Mouse (Mus musculus): ENCODE measurements around the gene Trove2. TPM values are rescaled to one million over a fixed set of nuclear protein-coding genes. Genes with fewer than 3 reads are reported as not detected.
A peak's percentile ranks its signal among the peaks of the same experiment; 100 is the strongest.
"Not testable (repeated sequence)": the region's sequence is repeated elsewhere in the genome, so short reads cannot be mapped to it uniquely, and the experiment has no call there.

The Trove2 gene
- polyA plus RNA-seq, 1 experiment from 2014 or later, result 8.9 TPM

DNA sequence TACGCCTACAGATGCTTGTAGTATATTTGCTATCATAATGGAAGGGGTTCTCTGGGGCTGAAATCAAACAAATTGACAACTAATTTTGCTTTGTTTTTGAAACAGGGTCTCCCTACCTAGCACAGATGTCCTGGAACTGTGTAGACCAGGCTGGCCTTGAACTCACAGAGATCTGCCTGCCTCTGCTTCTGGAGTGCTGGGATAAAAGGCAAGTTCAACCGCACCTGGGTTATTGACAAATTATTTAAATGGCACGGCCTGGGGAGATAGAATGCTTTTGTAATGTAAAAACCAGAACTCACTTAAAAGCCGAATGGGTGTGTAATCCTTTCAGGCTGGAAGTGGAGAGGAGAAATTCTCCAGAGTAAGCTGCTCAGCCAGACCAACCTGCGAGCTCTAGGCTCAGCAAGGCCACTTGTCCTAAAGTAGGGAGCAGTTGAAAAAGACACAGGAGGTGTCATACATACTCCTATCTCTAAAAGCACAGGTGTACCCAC lies 42.9 kb downstream of the Trove2 start:
- H3K4me1 ChIP-seq (replicated peaks; ENCODE audit: control insufficient read depth, insufficient read depth), result no peaks in the 10 kb centered on the region
- 72% methylated on average over 5 of the region's 5 CpGs for WGBS
- TF ChIP-seq EP300 (optimal IDR thresholded peaks at IDR 0.05), result no peak

DNA sequence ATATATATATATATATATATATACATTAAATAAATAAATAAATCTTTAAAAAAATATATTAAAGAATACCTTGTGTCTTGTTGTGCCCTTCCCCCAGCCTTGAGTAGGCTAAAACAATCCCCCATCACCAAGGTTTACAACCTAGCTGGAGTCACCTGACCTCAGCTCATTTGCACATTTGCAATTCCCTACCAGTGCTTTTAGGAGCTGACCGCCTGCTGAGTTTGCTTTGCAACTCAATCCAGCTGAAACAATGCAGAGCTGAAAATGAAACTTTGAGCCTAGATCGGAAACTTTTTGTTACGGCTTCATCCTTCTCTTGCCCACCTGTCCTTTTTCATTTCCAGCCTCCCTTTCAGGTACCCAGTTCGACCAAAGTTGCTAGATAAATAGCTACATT lies 45.2 kb downstream of the Trove2 start:
- 62% methylated on average over 4 of the region's 4 CpGs for WGBS
- no peak overlapping the region for H3K27ac ChIP-seq (replicated peaks)
- TF ChIP-seq CTCF (IDR thresholded peaks at IDR 0.05; ENCODE audit: low read depth) (no peak), EP300 (optimal IDR thresholded peaks at IDR 0.05) (no peak)
- ATAC-seq (ENCODE audit: low FRiP score, low TSS enrichment), result no peak
- H3K4me2 ChIP-seq (replicated peaks; ENCODE audit: low read depth), result no peak overlapping the region
- H3K4me3 ChIP-seq (ENCODE audit: low read depth, low read length), result no peak overlapping the region
- no peaks in the 10 kb centered on the region for H3K27me3 ChIP-seq (ENCODE audit: control insufficient read depth, insufficient read depth, low read length)
- no peaks in the 10 kb centered on the region for H3K9me3 ChIP-seq (ENCODE audit: control insufficient read depth, low read length)
- H3K36me3 ChIP-seq (ENCODE audit: control insufficient read depth, insufficient read depth, low read length), result no peaks in the 10 kb centered on the region
- DNase-seq (ENCODE audit: low spot score), result no peak
- no peak overlapping the region for H3K9ac ChIP-seq (ENCODE audit: low read length)
- H3K4me1 ChIP-seq (replicated peaks; ENCODE audit: control insufficient read depth, insufficient read depth), result no peaks in the 10 kb centered on the region

More for the DNA sequence above, 42.9 kb downstream of the Trove2 start:
- H3K4me3 ChIP-seq (ENCODE audit: low read depth, low read length), result no peak overlapping the region
- H3K9me3 ChIP-seq (ENCODE audit: control insufficient read depth, low read length), result no peaks in the 10 kb centered on the region
- H3K9ac ChIP-seq (ENCODE audit: low read length), result no peak overlapping the region
- no peak overlapping the region for H3K27ac ChIP-seq (replicated peaks)
- no peak for ATAC-seq (ENCODE audit: low FRiP score, low TSS enrichment)
- no peak overlapping the region for H3K4me2 ChIP-seq (replicated peaks; ENCODE audit: low read depth)
- H3K27me3 ChIP-seq (ENCODE audit: control insufficient read depth, insufficient read depth, low read length), result no peaks in the 10 kb centered on the region
- no peak for DNase-seq (ENCODE audit: low spot score)
- no peaks in the 10 kb centered on the region for H3K36me3 ChIP-seq (ENCODE audit: control insufficient read depth, insufficient read depth, low read length)

DNA sequence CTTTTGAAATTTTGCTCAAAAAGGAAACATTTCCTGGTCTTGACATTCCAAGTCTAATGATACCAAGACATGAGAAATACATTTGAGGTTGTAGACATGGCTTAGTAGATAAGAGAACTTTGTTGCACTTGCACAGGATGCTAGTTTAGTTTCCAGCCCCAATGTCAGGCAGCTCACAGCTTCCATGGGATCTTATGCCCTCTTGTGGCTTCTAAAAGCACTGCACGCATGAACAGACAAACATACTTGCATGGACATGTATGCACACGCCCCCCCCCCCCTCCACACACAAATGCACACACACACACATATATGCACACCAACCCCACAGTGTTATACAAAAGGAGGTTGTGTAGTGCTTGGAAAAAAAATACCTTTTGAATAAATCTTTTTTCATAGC lies 46.0 kb downstream of the Trove2 start:
- H3K27ac ChIP-seq (replicated peaks), result no peak overlapping the region
- no peaks in the 10 kb centered on the region for H3K36me3 ChIP-seq (ENCODE audit: control insufficient read depth, insufficient read depth, low read length)
- no peak overlapping the region for H3K4me3 ChIP-seq (ENCODE audit: low read depth, low read length)
- DNase-seq (ENCODE audit: low spot score), result peak; percentile 34
- H3K9me3 ChIP-seq (ENCODE audit: control insufficient read depth, low read length), result no peaks in the 10 kb centered on the region
- H3K4me1 ChIP-seq (replicated peaks; ENCODE audit: control insufficient read depth, insufficient read depth), result no peaks in the 10 kb centered on the region
- H3K4me2 ChIP-seq (replicated peaks; ENCODE audit: low read depth), result no peak overlapping the region
- peak; percentile 67 for TF ChIP-seq CTCF (IDR thresholded peaks at IDR 0.05; ENCODE audit: low read depth)
- TF ChIP-seq EP300 (optimal IDR thresholded peaks at IDR 0.05), result no peak
- H3K27me3 ChIP-seq (ENCODE audit: control insufficient read depth, insufficient read depth, low read length), result no peaks in the 10 kb centered on the region
- no peak overlapping the region for H3K9ac ChIP-seq (ENCODE audit: low read length)
- ATAC-seq (ENCODE audit: low FRiP score, low TSS enrichment), result no peak
- WGBS, result 73% methylated on average over 2 of the region's 2 CpGs

DNA sequence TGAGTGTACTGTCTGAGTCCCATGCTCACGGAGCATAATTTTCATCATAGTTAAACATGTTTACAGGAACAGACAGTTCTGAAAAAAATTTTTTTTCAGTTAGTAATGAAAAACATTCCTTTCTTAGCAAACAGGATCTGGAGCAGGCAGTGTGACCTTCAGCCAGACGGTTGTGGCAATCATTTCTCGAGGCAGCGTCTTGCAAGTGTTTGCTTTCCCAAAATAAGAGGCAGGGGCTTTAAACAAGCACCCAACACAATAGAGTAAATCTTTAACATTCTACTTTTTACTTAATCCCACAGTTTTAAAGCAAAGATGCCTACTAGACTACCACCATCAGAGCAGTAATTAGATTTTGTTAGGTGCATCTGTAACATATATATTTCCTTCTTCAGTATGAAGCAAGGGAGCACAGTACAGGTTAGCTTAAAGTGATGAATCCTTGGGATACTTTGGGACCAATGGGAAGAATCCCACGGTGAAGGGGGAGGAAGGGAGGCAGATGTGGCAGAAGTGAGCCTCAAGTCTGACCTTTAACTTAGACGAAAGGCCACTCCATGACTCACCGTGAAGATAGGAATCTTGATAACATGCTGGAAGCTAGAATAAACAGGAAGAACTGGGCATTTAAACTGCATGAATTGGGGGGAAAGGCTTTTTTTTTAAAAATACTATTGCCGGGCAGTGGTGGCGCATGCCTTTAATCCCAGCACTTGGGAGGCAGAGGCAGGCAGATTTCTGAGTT lies 49.0 kb downstream of the Trove2 start:
- DNase-seq (ENCODE audit: low spot score) (no peak), ATAC-seq (ENCODE audit: low FRiP score, low TSS enrichment) (no peak)
- Histone ChIP-seq H3K4me1 (replicated peaks; ENCODE audit: control insufficient read depth, insufficient read depth) (no peaks in the 10 kb centered on the region), H3K4me2 (replicated peaks; ENCODE audit: low read depth) (no peak overlapping the region), H3K27me3 (ENCODE audit: control insufficient read depth, insufficient read depth, low read length) (no peaks in the 10 kb centered on the region), H3K36me3 (ENCODE audit: control insufficient read depth, insufficient read depth, low read length) (no peaks in the 10 kb centered on the region), H3K9ac (ENCODE audit: low read length) (no peak overlapping the region), H3K27ac (replicated peaks) (no peak overlapping the region), H3K4me3 (ENCODE audit: low read depth, low read length) (no peak overlapping the region), H3K9me3 (ENCODE audit: control insufficient read depth, low read length) (no peaks in the 10 kb centered on the region)
- TF ChIP-seq CTCF (IDR thresholded peaks at IDR 0.05; ENCODE audit: low read depth), result no peak
- no peak for TF ChIP-seq EP300 (optimal IDR thresholded peaks at IDR 0.05)
- WGBS, result 40% methylated on average over 9 of the region's 9 CpGs

DNA sequence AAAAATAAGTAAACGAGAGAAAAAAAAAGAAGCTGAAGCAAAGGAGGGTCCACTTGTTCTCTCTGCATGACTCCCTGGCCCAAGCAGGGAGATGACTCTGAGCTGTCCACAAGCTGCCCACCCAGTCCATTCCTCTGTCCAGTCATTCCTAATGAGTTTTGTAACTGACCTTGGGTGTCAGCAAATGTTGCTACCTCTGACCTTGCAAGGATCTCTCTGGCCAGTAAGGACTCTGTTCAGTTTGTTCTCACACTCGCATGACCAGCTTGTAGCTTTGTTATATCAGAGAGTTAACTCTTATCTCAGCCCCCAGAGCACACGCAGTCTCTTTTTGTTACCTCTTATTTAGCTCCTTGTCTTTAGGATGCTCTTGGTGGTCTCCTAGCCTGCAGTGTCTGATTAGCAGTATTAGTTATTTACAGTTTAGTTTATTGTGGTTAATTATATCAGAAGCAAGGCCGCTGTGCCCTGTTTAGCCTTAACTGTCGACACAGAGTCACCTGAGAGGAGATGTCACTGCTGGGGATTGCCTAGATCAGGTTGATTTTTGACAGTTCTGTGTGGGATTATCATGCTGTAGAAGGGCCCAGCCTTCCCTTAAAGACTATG lies 52.3 kb downstream of the Trove2 start:
- Histone ChIP-seq H3K4me1 (replicated peaks; ENCODE audit: control insufficient read depth, insufficient read depth) (no peaks in the 10 kb centered on the region), H3K9me3 (ENCODE audit: control insufficient read depth, low read length) (no peaks in the 10 kb centered on the region), H3K27me3 (ENCODE audit: control insufficient read depth, insufficient read depth, low read length) (no peaks in the 10 kb centered on the region), H3K4me2 (replicated peaks; ENCODE audit: low read depth) (no peak overlapping the region), H3K27ac (replicated peaks) (no peak overlapping the region), H3K9ac (ENCODE audit: low read length) (no peak overlapping the region), H3K4me3 (ENCODE audit: low read depth, low read length) (no peak overlapping the region), H3K36me3 (ENCODE audit: control insufficient read depth, insufficient read depth, low read length) (no peaks in the 10 kb centered on the region)
- ATAC-seq (ENCODE audit: low FRiP score, low TSS enrichment) (no peak), DNase-seq (ENCODE audit: low spot score) (no peak)
- TF ChIP-seq CTCF (IDR thresholded peaks at IDR 0.05; ENCODE audit: low read depth) (no peak), EP300 (optimal IDR thresholded peaks at IDR 0.05) (no peak)
- 78% methylated on average over 5 of the region's 5 CpGs for WGBS

- H3K4me3 ChIP-seq (ENCODE audit: low read depth, low read length); H3K4me1 ChIP-seq (replicated peaks; ENCODE audit: control insufficient read depth, insufficient read depth); H3K4me2 ChIP-seq (replicated peaks; ENCODE audit: low read depth); H3K27me3 ChIP-seq (ENCODE audit: control insufficient read depth, insufficient read depth, low read length); DNase-seq (ENCODE audit: low spot score); H3K9ac ChIP-seq (ENCODE audit: low read length); ATAC-seq (ENCODE audit: low FRiP score, low TSS enrichment); H3K27ac ChIP-seq (replicated peaks); H3K36me3 ChIP-seq (ENCODE audit: control insufficient read depth, insufficient read depth, low read length); H3K9me3 ChIP-seq (ENCODE audit: control insufficient read depth, low read length): not testable (repeated sequence)
- no CpG with 5 or more reads among the region's 2 CpGs for WGBS
These were observed 60.8 kb downstream of the Trove2 start, which contains the start of gene Glrx2 for GRCm38 (mm10) chr1:143716038-143716437. TSS of gene Glrx2 (plus strand) at chr1:143716338.

All from stomach, postnatal 0 days (tissue).